Mouse (Mus musculus) left cerebral cortex, postnatal 4 days (tissue): ENCODE measurements around the gene Inpp5k. TPM values are rescaled to one million over a fixed set of nuclear protein-coding genes. Genes with fewer than 3 reads are reported as not detected.
"Not testable (repeated sequence)": the region's sequence is repeated elsewhere in the genome, so short reads cannot be mapped to it uniquely, and the experiment has no call there.

Experiments used
- DNase-seq: peaks from one replicate; pipeline ENCODE4 v3.0.0-alpha.2; 2022
- intact Hi-C: fragments of 180-260 bp; cut with DNase I; formaldehyde crosslinking; loops from one replicate; pipeline ENCODE4 v1.15.1; 2025
- total RNA-seq, 2 experiments: library from RNA; stranded (reverse); gene quantifications; 2 replicates each; pipeline ENCODE4 v1.2.3; 2021

Inpp5k gene
- total RNA-seq, 2 experiments from 2014 or later: 45.5 to 47.2 TPM

- DNase-seq: no peak
- intact Hi-C loops: no loop called here
These were observed 42.6 kb downstream of the Inpp5k start for GRCm38 (mm10) chr11:75673411-75673810.

GRCm38 (mm10) chr11:75674875-75675274 is 44.1 kb downstream of the Inpp5k start:
- DNase-seq: no peak
- intact Hi-C loops: no loop called here

GRCm38 (mm10) chr11:75677881-75678746 is 47.3 kb downstream of the Inpp5k start:
- no peak for DNase-seq
- intact Hi-C loops: no loop called here

GRCm38 (mm10) chr11:75678747-75679438 is 48.1 kb downstream of the Inpp5k start, which contains the start of gene Crk:
Crk (plus strand) TSS chr11:75679259.
- DNase-seq: peak; percentile 99
- intact Hi-C loops: no loop called here

GRCm38 (mm10) chr11:75679439-75680171 is 48.8 kb downstream of the Inpp5k start:
- DNase-seq: peak; percentile 48
- intact Hi-C loops: no loop called here

DNA sequence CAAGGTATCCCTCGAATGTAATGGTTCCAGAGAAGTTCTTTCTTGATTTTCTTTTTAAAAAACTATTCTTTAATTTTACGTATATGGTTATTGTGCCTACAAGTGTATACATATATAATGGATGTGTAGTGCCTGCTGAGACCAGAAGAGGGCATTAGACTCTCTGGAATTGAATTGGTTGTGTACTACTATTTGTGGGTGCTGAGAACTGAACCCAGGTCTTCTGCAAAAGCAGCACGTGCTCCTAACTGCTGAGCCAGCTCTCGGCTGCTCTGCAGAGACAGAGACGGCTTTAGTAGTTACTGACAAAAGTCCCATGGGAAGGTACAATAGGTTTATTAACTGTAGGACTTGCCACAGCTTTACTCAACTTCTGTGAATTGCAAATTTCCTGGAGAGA is 53.7 kb downstream of the Inpp5k start:
- intact Hi-C loops: no loop called here
- no peak for DNase-seq

GRCm38 (mm10) chr11:75684956-75685355 is 54.2 kb downstream of the Inpp5k start:
- no peak for DNase-seq
- intact Hi-C loops: no loop called here

GRCm38 (mm10) chr11:75687343-75687993 is 56.7 kb downstream of the Inpp5k start:
- intact Hi-C loops: no loop called here
- no peak for DNase-seq

DNA sequence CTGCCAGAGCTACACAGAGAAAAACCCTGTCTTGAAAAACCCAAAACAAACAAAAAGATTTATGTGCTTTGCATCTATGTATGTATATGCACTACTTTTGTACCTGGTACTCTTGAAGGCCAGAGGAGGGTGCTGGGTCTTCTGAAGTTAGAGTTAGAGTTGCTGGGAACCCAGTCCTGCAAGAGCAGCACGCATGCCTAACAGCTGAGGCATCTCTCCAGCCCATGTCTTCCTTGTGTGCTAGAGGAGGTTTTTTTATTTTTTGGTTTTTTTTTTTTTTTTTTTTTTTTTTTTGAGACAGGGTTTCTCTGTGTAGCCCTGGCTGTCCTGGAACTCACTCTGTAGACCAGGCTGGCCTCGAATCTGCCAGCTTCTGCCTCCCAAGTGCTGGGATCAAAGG is 57.3 kb downstream of the Inpp5k start:
- intact Hi-C loops: no loop called here
- DNase-seq: no peak

DNA sequence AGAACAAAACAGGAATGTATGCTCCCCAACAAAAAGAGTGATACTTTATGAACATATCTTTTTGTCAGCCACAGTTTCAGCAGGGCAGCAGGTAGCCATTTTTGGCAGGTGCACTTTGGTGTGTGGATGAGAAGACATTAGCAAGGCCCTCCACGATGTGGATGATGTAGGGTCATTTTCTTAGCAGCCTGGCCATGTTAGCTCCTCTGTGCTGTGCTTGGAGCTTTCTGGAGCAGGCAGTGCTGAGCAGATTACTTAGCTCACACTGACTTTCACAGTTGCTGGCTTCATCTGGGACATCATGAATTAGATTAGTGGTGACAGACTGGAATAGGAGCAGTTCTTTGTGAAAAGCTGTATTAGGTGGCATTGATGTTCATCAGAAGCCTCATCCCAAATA is 59.2 kb downstream of the Inpp5k start:
- intact Hi-C loops: no loop called here
- DNase-seq: no peak

GRCm38 (mm10) chr11:75691047-75691446 is 60.3 kb downstream of the Inpp5k start:
- no peak for DNase-seq
- intact Hi-C loops: no loop called here

GRCm38 (mm10) chr11:75693570-75693969 is 62.8 kb downstream of the Inpp5k start:
- no peak for DNase-seq
- intact Hi-C loops: no loop called here

DNA sequence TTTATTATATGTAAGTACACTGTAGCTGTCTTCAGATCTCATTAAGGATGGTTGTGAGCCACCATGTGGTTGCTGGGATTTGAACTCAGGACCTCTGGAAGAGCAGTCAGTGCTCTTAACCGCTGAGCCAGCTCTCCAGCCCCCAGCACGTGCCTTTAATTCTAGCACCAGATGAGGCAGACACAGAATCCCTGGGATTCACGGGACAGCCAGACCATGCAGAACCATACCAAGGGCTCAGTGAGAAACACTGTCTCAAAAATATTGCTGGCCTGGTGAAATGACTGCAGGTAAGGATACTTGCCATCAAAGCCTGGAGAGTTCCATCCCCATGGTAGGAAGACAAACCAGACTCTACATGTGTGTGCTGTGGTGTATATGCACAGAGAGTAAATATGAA is 66.7 kb downstream of the Inpp5k start:
- intact Hi-C loops, DNase-seq: not testable (repeated sequence)

Other genes starting within 250 kb of the Inpp5k start
- 10 to 100 TPM; 15.1 to 19.9 TPM for gene Serpinf1, start 208.3 kb upstream of the Inpp5k start, total RNA-seq
- under 1 TPM in 1 of 2 experiments, not detected in 1; 0.26 TPM for gene Serpinf2, start 191.4 kb upstream of the Inpp5k start, total RNA-seq
- 10 to 100 TPM; 17.6 to 19.1 TPM for gene Wdr81, start 176.3 kb upstream of the Inpp5k start, total RNA-seq
- gene Tlcd2, start 169.3 kb upstream of the Inpp5k start, total RNA-seq: under 1 TPM; 0.80 to 0.95 TPM
- 100 to 1,000 TPM; 136 to 137 TPM for gene Prpf8, start 144.2 kb upstream of the Inpp5k start, total RNA-seq
- 1 to 10 TPM; 1.8 to 1.9 TPM for gene Rilp, start 120.9 kb upstream of the Inpp5k start, total RNA-seq
- gene Scarf1, start 117.4 kb upstream of the Inpp5k start, total RNA-seq: 1 to 10 TPM; 3.0 to 3.5 TPM
- 10 to 100 TPM; 43.5 to 51.1 TPM for gene Slc43a2, start 99.3 kb upstream of the Inpp5k start, total RNA-seq
- gene Pitpna, start 42.9 kb upstream of the Inpp5k start, total RNA-seq: 100 to 1,000 TPM; 249 to 259 TPM
- gene Myo1c, start 19.5 kb downstream of the Inpp5k start, total RNA-seq: 10 to 100 TPM; 38.1 to 41.0 TPM
- gene Crk, start 48.3 kb downstream of the Inpp5k start, total RNA-seq: 100 to 1,000 TPM; 118 to 119 TPM
- 1,000 to 10,000 TPM; 1,671 to 1,788 TPM for gene Ywhae, start 101.9 kb downstream of the Inpp5k start, total RNA-seq
- 10 to 100 TPM; 47.9 to 53.4 TPM for gene Doc2b, start 165.1 kb downstream of the Inpp5k start, total RNA-seq